Mouse (Mus musculus) liver, adult (tissue): ENCODE measurements around the gene Lat2.

Experiments used
- GATA4 ChIP-seq: IDR thresholded peaks from 2 replicates; pipeline ENCODE4 v1.6.1; 2014; ENCODE audit warnings: mild to moderate bottlenecking, low read length; ENCODE audit not compliant: insufficient replicate concordance

Lat2 gene

DNA sequence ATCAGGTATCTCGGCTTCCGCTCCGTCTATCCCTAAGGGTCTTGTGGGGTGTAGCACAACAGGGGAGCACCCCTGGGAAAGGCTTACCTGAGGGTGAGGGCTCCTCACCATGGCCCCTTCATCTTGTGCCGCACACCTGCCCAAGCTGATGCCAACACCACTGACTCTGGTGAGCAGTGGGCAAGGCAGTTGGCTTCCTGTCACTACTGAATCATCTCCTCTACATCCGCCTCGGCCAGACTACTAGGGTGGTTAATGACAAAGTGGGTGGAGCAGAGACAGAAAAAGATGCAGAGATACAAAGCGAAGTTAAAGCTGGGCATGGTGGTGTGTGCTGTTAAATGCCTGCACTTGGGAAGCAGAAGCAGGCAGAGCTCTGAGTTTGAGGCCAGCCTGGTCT, at the start of gene Lat2:
Lat2 (minus strand) TSS at position 224 of the 400 bp plus-strand sequence.
- TF ChIP-seq GATA4, result no peak

DNA sequence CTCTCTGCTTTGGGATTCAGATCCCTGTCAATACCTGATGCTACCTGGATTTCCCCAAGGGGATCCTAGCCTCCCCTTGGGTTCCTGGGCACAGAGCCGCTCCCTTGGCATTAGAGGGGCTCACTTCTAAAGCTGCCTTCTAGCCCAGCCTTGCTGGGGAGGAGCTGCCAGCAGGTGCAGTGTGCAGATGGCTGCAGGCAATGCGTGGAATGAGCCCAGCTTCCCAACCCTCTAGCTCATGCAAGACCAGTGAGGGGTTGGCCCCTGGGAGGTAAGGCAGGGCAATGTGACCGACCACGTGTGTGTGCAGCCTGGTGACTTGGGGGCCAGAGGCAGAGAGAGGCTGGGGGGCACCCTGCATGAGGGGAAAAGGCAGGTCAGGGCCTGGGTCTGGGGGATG, 41.9 kb upstream of the Lat2 start:
- TF ChIP-seq GATA4, result no peak

DNA sequence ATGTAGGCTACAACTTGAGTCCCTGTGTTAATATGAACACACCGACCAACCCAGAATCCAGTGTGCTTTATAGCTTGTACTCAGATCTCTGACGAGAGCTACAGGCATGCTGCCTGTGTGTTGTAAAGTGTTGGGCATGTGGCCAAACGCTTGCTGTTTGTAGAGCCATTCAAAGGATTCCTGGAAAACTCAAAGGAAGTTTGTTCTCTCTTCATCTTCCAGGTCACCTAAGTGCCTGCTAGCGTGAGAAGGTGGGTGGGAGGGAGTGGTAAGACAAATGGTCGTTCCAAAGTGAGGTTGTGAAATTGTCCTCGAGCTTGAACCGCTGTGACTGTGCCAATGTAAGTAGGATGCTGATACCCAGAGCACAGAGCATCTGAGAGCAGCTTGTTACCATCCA, 37.2 kb upstream of the Lat2 start:
- no peak for TF ChIP-seq GATA4

DNA sequence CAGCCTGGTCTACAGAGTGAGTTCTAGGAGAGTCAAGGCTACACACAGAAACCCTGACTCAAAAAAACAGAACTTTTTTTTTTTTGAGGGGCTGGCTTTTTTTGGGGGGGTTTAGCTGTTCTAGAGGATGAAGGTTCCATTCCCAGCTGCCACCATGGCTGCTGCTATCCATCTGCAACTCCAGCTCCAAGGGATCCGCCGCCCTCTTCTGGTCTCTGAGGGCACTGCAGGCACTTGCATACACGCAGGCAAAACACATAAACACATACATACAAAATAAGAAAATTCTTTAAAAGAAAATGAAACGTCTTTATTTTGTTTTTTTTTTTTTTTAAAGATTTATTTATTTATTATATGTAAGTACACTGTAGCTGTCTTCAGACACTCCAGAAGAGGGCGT, 36.1 kb upstream of the Lat2 start:
- TF ChIP-seq GATA4, result no peak

DNA sequence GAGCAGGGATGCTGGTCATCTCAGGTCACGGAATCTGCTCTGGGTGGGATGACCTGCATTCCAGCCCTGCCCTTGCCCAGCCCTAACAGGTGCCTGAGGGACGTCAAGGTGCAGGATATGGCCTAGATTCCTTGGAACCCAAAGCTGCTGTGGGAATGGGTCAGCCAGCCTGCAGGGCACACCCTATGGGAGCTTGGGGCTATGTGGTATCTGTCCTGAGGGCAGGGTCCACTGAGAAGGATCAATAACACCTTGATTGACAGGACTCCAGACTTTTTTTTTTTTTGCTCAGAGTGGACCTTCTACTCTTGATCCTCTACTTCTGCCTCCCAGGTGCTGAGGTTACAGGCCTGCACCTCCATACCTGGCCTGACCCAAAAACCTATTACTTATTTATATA, 32.6 kb upstream of the Lat2 start:
- no peak for TF ChIP-seq GATA4

DNA sequence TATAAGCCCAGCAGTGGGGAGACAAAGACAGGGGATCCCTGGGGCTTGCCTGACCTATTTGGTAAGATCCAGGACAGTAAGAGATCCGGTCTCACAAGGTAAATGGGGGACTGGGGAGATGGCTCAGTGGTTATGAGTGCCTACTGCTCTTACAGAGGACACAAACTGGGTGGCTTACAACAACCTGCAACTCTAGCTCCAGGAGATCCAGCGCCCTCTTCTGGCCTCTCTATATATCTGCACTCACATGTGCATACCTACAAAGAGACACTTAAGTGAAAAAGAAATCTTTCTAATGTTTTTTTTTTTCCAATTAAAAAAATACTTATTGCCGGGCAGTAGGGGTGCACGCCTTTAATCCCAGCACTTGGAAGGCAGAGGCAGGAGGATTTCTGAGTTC, 31.6 kb upstream of the Lat2 start:
- no peak for TF ChIP-seq GATA4

DNA sequence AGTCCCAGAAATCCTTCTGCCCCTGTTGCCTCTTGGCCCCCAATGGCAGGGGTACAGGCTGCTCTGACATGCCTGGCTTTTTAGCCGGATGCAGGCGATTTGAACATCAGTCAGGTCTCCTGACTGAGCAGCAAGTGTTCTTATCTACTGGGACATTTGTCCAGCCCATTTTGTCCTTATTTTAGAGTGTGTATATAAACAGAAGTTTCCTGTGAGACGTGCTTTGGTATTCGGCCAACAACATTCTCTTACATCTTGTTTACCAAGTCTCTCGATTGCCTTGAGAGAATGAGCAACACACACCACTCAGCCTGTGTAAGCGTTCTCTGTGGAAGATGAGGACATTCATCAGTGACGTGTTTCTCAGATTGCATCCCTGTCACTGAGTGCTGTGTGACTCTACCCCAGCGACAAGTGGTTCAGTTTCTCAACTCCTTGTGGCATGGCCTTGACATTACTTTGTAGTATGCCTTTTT, 29.9 kb upstream of the Lat2 start:
- peak; percentile 85; the same call in 1 of the 2 replicates for TF ChIP-seq GATA4

DNA sequence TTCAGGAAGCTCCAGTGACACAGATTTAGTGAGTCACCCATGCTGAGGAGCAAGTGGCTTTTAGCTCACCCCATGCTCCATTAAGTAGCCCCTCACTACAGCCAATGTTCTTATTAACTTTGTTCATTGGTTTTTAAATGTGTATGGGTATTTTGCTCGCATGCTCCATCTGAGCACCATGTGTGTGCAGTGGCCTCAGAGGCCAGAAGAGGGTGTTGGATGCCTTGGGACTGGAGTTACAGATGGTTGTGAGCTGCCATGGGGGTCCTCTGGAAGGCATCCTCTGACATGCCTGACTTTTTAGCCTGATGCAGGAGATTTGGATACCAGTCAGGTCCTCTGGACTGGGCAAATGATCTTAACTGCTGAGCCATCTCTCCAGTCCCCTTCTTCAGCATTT, 29.3 kb upstream of the Lat2 start:
- no peak for TF ChIP-seq GATA4

DNA sequence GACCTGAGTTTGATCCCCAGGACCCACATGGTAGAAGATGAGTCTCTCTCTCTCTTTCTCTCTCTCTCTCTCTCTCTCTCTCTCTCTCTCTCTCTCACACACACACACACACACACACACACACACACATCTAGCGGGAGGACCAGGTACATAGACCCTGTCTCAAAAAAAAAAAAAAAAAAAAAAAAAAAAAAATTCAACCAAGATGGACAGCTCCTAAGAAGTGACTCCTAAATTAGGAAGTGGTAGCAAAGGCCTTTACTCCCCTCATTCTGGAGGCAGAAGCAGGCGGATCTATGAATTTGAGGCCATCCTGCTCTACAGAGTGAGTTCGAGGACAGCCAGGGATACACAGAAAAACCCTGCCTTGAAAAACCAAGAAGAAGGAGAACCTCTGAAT, 25.5 kb upstream of the Lat2 start:
- no peak for TF ChIP-seq GATA4

DNA sequence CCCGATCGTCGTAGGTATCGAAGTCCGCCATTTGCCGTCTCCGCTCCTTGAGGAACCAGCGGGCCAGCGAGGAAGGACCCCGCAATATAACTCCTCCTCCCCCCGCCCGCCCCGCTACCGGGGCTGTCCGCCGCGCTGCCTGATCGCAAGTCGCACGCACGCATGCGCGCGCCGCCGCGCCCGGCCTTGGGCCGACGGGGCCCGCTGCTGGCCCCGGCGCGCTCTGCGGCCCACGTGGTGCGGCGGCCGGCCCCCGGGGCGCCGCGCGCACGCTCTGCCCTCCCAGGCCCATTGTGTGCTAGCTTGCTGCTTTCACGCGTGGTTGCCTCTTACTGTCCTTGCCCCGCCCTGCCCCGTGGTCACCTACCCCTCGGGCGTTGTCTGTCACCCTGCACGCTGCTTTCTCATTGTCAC, 24.5 kb upstream of the Lat2 start, which contains the start of gene Eif4h:
Eif4h (minus strand) TSS at position 222 of the 414 bp plus-strand sequence.
- TF ChIP-seq GATA4, result no peak

DNA sequence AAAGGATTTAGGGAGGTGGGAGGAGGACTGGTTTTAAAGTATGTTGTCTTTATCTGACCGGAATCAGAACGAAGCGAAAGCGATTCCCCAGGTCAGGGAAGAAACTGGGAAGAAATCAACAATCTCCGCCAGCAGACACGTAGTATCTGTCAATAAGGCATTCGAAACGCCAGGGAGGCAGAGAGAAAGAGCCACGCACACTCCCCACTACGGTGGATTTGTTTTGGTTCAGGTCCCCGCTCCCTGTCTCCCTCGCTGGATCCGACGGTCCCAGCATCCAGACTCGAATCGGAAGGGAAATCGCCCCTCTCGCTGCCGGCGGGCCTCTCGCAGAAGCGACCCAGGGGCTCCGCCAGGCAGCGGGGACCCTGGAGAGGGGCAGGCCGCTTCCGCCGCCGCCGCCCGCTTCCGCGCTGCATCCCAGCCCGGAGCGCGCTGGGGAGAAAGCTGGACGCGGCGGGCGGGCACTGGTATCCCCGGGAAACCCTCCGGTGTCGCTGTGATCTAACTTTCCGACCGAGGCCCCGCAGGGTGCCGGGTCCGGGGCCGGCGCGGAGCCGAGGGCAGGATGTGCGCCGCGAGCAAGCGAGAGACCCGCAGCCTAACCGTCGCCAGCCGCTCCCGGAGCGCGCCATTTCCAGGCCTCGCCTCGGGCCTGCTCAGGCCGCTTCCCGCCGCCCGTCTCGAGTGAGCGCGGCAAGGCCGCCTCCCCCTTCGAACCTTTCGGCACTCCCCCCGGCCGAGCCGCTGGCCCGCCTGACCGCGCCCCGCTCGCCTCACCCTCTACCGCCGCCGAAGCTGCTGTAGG, 23.8 kb upstream of the Lat2 start:
- TF ChIP-seq GATA4, result no peak

DNA sequence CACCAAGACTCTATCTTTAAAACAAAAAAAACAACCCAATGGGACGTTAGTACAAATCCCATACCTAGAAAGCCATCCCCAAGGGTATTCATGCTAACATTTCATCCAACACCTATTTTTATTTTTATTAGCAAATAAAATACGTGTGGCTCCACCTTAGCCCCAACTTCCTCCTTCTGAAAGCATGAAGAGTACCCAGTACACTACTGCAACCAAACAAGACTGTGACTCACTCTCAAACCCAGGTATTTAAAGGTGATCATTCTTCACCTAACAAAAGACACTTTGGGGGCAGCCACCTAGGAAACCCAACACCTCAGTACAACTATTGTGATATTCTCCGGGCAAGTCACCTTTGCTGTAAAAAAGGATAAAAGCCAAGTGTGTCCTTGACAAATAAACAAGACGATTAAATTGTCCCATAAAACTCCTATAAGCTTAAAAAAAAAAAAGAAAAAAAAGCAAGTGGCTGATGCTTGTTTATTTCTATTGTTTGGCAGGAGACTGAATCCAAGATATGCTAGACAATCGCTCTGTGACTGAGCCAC, 23.1 kb upstream of the Lat2 start:
- TF ChIP-seq GATA4, result no peak

DNA sequence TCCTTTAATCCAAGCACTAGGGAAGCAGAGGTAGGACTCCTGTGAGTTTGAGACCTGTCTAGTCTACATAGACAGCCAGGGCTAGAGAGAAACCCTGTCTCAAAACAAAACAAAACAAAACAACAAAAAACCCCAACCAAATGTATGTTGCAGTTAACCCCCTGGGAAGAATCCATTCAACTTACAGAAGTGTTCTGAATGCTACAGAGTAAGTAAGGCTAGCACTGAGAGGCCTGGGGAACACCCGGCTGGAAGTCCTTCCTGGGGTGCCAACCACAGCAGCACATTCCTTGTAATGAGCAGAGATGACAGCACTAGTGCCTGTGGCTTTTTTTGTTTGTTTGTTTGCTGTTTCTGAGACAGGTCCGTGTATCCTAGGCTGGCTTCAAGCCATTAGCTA, 18.0 kb upstream of the Lat2 start:
- no peak for TF ChIP-seq GATA4

DNA sequence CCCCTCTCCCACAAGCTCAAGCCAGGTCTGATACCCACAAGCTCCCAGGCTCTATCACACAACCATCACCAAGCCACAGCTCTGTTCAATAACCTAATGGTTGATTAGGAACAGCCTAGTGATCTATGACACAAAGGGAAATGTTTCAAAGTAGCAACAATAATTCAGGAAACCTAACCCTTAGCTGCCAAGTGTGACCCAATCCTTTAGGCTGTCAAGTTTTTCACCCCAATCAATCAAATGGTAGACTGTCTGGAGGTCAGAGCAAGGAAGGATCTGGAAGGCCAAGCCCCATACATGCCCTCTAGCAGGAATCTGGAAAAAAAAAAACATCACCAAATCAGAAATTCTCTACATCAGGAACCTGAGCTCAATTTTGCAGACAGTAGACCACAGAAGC, 16.0 kb upstream of the Lat2 start:
- no peak for TF ChIP-seq GATA4

DNA sequence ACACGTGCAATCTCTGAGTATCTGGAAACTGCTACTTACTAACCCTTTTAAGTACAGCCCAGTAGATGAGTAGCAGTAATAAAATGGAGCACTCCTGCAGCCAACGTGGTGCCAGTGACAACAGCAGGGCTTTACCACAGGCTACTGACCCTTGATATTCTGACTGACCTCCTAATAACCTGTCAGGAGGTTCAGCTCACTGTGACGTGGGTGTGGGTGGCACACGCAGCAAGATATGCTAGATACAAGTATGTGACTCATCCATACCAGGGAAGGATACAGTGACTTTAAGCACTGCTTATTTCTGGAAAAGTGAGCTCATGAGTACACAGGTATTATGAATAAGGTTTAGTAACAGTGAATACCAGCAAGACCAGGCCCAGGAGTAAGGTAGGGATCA, 14.7 kb upstream of the Lat2 start:
- no peak for TF ChIP-seq GATA4

DNA sequence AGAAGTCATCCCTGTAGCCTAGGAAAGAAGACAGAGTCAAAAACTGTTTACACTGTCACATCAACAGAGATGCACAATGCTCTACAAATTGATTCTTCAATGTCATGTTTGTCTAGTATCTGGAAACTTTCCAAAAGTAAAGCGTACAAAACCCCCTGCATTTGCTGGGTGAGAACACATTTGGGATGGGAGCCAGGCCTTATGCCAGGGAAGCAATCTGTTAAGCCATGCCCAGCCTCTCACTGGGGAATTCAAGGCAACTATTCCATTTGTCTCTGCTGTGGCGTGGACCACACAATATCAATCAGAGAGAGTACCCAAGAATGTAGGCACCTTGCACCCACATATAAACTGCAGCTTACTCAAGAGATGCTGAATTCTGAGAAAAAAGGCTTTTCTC, 7.2 kb upstream of the Lat2 start:
- TF ChIP-seq GATA4, result no peak
